Mouse (Mus musculus) embryonic fibroblast, embryonic 13.5 days (primary cell): ENCODE measurements around the gene Gramd1b. TPM values are rescaled to one million over a fixed set of nuclear protein-coding genes. Genes with fewer than 3 reads are reported as not detected.

Source experiments
- H3K27ac ChIP-seq: 2 replicates; pipeline ENCODE4 v1.5.1; 2012; ENCODE audit warnings: low read length, control low read depth, inconsistent platforms; ENCODE audit not compliant: insufficient read depth
- H3K4me1 ChIP-seq: 2 replicates; pipeline ENCODE4 v1.6.1; 2011; ENCODE audit warnings: low read length; ENCODE audit not compliant: control insufficient read depth, insufficient read depth
- H3K4me3 ChIP-seq: 2 replicates; pipeline ENCODE4 v1.5.1; 2011; ENCODE audit warnings: mild to moderate bottlenecking, control low read depth, low read length; ENCODE audit not compliant: insufficient read depth
- CTCF ChIP-seq: IDR thresholded peaks from 2 replicates; pipeline ENCODE4 v1.5.1; 2011; ENCODE audit warnings: mild to moderate bottlenecking, control low read depth, low read length, moderate library complexity, borderline replicate concordance; ENCODE audit not compliant: insufficient read depth
- POLR2A ChIP-seq: IDR thresholded peaks from 2 replicates; pipeline ENCODE4 v1.6.1; 2011; ENCODE audit warnings: low read depth, mild to moderate bottlenecking, control low read depth, low read length, moderate library complexity
- polyA plus RNA-seq: library from polyadenylated mRNA; stranded (reverse); fragments of >200 nt; gene quantifications from 2 replicates; pipeline ENCODE4 v1.2.4, GENCODE M21; 2011; ENCODE audit warnings: low read depth; ENCODE audit not compliant: missing spikeins, insufficient read length

Gramd1b gene
- polyA plus RNA-seq, 1 experiment: 14.3 TPM

DNA sequence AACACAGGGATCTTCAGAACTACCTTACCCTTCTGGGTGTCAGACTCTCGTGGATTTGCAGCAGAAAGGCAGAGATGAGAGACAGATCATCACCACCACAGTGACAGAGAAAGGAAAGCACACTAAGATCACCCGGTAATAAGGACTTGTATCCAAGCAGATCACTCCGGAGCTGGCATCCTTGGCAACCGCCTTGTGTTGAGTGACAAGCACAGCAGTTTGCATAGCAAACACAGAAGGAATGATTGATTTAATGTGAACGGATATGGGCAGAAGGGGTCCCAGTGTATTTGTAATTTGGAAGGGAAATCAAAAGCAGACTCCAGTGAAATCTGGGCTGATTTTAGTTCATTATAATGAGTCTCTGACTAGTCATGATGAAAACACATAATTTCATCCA lies 97.9 kb downstream of the Gramd1b start:
- TF ChIP-seq CTCF (no peak), POLR2A (no peak)
- Histone ChIP-seq H3K4me3 (no peak overlapping the region), H3K4me1 (no peaks in the 10 kb centered on the region), H3K27ac (no peak overlapping the region)

DNA sequence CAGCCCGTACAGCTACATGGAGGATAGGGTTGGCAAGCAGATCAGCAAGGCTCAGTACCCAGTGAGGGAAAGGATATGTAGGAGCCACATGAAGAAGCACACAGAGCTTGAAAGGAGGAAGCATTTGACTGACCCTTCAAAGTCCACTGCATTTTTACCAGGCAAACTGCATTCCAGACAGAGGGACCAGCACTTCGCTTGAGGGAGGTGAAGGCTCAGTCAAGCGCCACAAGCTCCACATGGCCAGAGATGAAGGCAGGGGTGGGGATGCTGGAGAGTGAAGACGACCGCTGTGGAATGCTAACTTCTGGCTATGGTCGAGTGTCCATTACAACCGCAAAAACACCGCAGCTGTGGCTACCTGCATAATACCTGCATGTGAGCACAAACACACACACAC lies 100.2 kb downstream of the Gramd1b start:
- H3K4me3 ChIP-seq: no peak overlapping the region
- no peak for TF ChIP-seq POLR2A
- TF ChIP-seq CTCF: no peak
- H3K27ac ChIP-seq: no peak overlapping the region
- H3K4me1 ChIP-seq: no peaks in the 10 kb centered on the region

DNA sequence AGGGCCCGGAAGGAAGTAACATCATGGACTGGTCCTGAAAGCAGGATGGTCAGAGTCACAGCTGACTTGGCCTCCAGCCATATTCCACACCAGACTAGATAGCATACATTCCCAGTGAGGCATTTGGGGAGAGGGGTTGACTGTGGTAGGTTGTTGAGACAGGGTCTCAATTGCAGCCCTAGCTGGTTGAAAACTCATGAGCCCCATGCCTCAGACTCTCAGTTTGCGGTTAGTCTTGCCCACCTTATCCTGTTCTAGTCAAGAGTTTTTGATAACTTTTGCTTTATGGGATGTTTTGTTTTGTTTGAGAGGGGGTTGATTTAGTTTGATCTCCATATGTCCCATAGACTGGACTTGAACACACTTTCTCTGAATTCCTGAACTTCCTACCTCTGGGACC lies 103.5 kb downstream of the Gramd1b start:
- no peak for TF ChIP-seq POLR2A
- TF ChIP-seq CTCF: no peak

DNA sequence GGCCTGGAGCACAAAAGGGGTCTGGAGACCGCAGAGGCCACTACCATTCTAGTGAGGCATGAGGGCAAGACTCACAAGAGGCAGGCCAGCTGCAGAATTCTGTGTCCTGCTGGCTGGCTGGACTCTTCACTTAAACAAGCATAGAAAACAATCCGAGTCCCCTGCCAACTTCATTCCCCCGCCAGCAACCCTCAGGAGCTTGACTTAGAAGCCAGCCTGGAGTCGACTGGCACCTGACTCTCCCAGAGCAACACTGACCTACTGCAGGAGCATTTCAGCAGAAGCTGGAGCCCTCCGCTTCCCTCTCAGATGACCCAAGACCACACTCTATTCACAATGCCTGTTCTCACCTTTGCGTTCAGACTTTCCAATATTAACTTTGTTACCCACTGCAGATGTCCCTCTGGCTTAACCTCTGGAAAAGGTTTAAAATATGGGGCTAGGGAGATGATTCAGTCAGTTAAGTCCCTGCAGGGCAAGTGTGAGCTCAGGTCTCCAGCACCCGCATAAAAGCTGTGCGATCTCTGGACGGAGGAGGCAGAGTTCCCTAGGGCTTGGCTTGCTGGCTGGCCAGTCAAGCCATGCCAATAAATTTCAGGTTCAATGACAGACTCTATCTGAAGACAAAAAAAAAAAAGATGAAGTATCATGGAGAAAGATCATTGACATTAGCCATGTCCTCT lies 104.8 kb downstream of the Gramd1b start:
- TF ChIP-seq CTCF: no peak
- no peak for TF ChIP-seq POLR2A
- Histone ChIP-seq H3K27ac (no peak overlapping the region), H3K4me3 (no peak overlapping the region), H3K4me1 (no peaks in the 10 kb centered on the region)

More for the DNA sequence above, 103.5 kb downstream of the Gramd1b start:
- H3K4me3 ChIP-seq: no peak overlapping the region
- H3K4me1 ChIP-seq: no peaks in the 10 kb centered on the region
- no peak overlapping the region for H3K27ac ChIP-seq

DNA sequence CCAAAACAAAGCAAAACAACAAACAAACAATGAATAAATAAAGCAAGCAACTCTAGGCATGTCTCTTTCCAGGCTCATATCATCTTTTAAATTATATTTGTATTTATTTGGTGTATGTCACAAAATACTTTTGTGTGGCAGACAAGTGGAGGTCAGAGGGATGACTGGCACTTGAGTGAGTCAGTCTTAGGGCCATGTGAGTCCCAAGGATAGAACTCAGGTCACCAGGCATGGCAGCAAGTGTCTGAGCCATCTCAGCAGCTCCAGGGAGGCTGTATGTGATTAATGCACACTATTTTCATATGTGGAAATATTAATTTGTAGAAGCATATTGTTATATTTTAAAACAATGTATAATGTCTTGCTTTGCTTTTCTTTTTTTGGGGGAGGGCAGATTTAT lies 106.3 kb downstream of the Gramd1b start:
- Histone ChIP-seq H3K27ac (no peak overlapping the region), H3K4me1 (no peaks in the 10 kb centered on the region), H3K4me3 (no peak overlapping the region)
- TF ChIP-seq CTCF: no peak
- no peak for TF ChIP-seq POLR2A

DNA sequence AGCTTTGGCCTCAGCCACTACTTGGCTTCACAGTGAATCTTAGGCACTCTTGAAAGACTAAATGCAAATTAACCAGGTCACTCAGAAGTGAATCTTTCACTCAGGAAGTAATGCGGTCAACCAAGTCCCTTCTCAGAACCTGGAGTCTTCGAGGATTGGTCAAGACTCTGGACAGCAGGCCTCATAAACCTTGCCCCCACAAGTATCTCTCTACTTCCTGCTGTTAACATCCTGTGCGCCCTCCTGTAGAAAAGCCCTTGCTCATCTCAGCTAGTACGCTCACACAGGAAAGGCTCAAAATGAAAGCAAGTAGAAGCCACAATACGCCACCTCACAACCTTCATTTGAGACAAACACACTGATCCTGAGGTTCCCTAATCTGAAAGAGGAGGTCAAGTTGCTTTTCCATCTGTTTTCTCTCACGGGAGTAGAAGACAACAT lies 107.7 kb downstream of the Gramd1b start:
- no peaks in the 10 kb centered on the region for H3K4me1 ChIP-seq
- no peak overlapping the region for H3K27ac ChIP-seq
- TF ChIP-seq POLR2A: no peak
- TF ChIP-seq CTCF: no peak
- no peak overlapping the region for H3K4me3 ChIP-seq

DNA sequence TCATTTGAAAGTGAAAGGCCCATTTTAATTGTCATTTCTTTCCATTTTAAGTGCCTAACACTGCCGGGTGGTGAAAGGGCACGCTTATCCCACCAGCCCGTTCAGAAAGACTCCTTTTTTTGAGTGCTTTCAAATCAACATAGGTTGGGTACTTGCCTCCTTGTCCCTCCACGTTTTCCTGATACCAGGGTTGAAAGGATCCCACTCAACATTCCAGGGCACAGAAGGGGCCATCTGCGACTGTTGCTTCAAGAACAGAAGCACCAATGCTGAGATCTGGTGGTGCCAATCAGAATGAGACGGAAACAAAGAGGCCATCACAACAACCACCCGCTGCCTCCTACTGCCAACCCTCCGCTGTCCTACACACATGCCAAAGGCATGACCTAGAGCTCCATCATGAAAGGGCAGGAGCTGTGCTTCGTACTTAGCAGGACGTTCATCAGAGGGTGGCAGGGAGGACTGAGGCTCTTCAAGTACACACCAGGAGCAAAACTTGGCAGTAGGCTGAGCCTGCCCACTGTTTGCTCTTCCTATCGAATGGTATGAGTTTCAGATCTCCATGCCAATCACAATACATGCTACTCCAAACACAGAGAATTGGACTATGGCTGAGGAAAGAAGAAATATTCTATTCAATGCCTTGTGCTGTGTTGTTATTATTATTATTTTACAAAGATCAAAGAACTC lies 108.7 kb downstream of the Gramd1b start:
- Histone ChIP-seq H3K4me3 (no peak overlapping the region), H3K27ac (no peak overlapping the region), H3K4me1 (no peaks in the 10 kb centered on the region)
- no peak for TF ChIP-seq CTCF
- TF ChIP-seq POLR2A: no peak

DNA sequence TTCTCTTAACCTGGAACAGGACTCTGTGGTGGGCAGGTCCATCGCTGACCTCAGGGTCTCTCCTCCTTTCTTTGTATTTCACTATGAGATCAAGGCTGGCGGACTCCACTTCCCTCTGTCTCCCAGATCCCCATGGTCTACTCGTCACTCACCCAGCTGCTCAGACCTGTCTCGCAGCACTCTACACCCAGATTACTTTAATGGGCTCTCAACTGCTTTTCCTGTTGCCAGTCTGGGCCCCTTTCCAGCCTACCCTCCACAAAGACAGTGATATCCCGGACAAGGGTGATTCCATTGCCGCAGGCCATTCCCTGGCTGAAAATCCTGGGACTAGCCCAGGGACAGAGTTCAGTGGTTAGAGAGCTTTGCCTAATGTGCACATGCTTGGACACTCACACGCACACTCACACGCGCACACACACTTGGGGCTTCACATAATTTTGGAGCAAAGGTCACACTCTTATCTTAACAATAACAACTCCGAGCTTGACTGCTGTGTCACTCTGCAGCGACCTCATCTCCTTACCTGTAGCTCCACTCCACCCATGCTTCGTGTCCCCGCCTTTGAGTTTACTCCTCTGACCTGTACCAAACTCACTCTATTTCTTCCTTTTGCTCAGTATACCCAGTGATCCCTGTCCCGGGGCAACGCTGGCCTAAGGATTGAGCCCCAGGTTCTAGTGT lies 110.4 kb downstream of the Gramd1b start:
- Histone ChIP-seq H3K4me1 (no peaks in the 10 kb centered on the region), H3K4me3 (no peak overlapping the region), H3K27ac (no peak overlapping the region)
- TF ChIP-seq CTCF (no peak), POLR2A (no peak)

DNA sequence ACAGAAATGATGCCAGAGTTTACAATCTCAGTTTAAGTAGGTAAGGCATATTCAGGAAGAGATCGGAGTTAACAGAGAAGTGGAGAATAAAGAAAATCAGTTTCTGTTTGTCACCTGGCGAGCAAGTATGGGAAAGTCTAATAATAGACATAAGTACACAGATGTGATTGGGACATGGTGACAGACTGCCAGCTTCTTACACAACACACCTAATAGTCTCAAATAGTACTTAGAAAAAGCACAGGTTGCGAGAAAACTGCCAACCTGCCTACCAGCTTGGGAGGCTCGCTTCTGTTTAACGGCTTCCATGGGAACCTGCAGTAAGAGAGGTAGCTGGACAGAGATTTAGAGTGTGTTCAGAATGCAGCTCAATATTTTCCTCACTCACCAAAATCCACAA lies 112.4 kb downstream of the Gramd1b start:
- Histone ChIP-seq H3K4me1 (no peaks in the 10 kb centered on the region), H3K4me3 (no peak overlapping the region), H3K27ac (no peak overlapping the region)
- TF ChIP-seq POLR2A (no peak), CTCF (no peak)

DNA sequence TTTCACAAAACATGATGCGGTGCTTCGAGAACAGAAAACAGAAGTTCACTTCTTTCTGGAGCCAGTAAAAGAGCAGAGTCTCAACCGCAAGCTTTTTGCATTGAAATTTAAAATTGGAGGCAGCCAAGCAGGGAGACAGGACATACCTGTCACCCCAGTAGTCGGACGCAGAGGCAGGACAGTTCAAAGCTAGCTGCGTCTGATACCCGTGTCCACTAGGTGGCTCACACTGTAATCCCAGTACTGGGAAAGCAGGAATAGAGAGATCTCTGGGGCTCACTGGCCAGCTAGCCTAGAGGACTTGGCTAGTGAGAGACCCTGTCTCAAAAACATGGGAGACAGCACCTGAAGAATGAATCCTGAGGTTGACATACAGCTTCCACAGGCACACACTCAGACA lies 115.0 kb downstream of the Gramd1b start:
- TF ChIP-seq POLR2A (no peak), CTCF (no peak; the same call in 1 of the 2 replicates)
- Histone ChIP-seq H3K4me3 (no peak overlapping the region), H3K27ac (no peak overlapping the region), H3K4me1 (no peaks in the 10 kb centered on the region)
